Mouse (Mus musculus) 416B (cell line): ENCODE results near the gene Stip1.

Source experiments
- DNase-seq: peaks from one replicate; pipeline ENCODE4 v3.0.0; 2011; ENCODE audit warnings: low read depth

The Stip1 gene

DNA sequence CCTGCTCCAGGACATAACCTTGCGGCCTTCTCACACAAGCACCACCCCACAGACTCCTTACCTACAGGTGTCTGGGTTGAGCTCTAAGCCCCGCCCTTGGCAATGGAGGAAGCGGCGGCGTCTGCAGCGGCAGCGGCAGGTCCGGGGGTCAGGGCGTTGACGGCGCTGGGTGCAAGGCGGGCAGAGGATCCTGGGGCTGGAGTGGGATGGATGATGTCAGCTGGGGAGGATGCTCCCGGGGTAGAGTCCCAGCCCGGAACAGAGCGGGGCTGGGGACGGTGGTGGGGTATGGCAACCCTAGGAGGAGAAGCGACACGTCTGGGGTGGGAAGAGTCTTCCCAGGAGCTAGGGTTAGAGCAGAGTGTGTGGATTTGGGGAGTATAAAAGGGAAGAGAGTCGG lies 54.5 kb downstream of the Stip1 start:
- DNase-seq = no peak

GRCm38 (mm10) chr19:6983621-6984020 lies 56.1 kb downstream of the Stip1 start:
- no peak for DNase-seq

DNA sequence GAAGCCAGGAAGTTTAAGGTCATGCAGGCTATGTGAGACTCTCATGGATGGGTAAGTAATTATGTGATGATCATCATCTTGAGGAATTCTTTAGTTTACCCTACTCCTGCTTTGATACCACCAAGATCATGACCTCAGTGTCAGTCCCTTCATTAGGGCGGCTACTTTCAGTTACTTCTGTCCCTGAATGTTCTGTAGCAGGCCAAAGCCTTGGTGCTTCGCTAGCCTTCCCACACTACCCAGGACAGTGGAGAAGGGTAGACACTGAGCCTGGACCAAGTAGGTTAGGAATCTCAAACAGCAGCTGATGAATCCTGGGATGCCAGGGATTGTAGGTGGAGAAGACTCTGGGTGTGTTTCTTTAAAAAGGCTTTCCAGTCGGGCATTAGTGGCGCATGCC lies 58.3 kb downstream of the Stip1 start:
- no peak for DNase-seq

DNA sequence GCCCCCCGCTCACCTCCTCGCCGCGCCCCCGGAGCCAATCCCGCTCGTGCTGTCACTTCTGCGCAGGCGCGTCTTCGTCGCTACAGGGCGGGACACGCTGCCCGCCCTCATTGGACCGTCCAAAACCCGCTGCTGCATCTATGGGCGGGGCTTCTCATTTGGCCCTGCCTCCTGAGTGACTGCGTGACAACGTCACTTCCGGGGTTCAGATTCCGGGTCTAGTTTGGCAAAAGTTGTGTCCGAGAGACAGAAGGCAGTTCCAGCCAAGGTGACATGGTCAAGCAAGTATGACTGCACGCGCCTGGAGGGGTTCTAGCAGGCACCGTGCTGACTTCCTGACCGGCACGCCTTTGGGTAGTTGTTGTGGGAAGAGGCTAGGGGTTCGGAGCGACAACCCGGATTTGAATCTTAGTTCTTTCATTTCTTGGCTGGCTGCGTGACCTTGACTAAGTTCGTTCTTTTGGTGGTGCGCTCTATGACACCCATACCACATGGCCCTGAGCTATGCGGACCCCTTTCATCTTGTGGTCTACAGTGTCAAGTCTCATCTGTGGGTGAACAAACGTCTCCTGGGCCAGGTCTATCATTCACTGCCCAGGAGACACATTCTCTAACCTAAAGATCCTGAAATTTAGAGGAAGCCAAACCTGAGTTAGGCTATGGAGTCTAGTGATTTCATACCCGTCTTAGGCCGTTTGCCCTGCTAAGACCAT lies 59.2 kb downstream of the Stip1 start, which contains the start of gene Fkbp2:
Gene Fkbp2, minus strand, starts transcription at position 121 of the 713 bp plus-strand sequence.
- DNase-seq = peak; percentile 99

GRCm38 (mm10) chr19:6979486-6980380 lies 60.0 kb downstream of the Stip1 start:
- peak; percentile 100 for DNase-seq

DNA sequence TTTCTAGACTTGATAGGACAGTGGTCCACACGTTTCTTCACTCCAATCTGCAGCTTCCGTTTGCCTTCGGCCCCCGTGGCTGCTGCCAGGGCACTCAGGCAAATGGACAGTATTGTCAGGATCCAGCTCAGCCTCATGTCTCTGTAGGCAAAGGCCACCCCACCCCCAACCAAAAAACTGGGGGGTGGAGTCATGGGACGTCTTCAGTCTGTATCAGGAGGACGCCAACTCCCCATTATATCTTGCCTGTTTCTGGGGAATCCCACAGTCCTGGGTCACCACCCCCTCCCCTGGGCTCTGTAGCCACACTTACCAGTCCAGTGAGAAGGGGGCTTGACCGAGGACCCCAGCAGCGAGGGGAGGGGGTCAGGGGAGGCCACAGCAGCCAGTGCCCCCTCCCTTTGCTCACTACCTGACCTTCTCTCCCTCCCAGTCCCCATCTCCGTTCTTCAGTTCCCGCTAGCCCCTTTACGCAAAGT lies 60.7 kb downstream of the Stip1 start:
- DNase-seq = peak; percentile 55

GRCm38 (mm10) chr19:6978639-6978974 lies 61.2 kb downstream of the Stip1 start:
- DNase-seq = no peak

DNA sequence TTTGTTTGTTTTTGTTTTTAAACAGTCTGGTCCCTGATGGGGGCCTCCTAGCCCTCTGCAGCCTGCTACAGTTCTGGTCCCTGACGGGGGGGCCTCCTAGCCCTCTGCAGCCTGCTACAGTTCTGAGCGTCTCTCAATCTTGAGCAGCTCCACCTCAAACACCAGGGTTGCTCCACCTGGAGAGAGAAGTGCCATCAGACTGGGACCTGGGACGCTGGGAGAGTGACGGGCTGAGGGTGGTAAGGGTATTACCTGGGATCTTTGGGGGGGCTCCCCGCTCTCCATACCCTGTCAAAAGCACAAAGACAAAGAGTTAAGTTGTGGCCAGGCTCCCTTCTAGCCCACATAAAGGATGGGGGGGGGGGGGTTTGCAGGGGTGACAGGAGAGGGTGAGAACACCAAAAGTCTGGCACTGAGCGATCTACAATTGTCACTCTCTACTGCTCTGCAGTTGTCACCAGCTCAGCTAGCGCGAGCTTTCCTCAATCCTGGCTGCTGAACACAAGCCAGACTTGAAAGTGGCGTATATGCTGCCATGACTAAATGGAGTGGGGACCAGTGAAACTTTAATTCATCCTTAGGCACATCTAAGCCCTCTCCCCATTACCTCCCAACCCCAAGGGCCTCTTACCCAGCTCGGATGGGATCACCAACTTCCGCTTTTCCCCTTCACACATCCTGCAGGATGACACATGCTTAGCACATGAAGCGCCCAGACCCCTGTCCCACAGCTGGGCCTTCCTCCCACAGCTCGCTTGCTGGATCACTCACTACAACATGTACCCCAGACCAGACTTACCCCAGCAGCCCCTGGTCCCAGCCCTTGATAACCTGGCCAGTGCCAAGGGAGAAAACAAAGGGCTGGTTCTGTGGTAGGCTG lies 61.8 kb downstream of the Stip1 start:
- DNase-seq = no peak

GRCm38 (mm10) chr19:6975537-6976521 lies 63.9 kb downstream of the Stip1 start, which contains the start of gene Plcb3:
Gene Plcb3, minus strand, starts transcription at chr19:6976470.
- peak; percentile 85 for DNase-seq

DNA sequence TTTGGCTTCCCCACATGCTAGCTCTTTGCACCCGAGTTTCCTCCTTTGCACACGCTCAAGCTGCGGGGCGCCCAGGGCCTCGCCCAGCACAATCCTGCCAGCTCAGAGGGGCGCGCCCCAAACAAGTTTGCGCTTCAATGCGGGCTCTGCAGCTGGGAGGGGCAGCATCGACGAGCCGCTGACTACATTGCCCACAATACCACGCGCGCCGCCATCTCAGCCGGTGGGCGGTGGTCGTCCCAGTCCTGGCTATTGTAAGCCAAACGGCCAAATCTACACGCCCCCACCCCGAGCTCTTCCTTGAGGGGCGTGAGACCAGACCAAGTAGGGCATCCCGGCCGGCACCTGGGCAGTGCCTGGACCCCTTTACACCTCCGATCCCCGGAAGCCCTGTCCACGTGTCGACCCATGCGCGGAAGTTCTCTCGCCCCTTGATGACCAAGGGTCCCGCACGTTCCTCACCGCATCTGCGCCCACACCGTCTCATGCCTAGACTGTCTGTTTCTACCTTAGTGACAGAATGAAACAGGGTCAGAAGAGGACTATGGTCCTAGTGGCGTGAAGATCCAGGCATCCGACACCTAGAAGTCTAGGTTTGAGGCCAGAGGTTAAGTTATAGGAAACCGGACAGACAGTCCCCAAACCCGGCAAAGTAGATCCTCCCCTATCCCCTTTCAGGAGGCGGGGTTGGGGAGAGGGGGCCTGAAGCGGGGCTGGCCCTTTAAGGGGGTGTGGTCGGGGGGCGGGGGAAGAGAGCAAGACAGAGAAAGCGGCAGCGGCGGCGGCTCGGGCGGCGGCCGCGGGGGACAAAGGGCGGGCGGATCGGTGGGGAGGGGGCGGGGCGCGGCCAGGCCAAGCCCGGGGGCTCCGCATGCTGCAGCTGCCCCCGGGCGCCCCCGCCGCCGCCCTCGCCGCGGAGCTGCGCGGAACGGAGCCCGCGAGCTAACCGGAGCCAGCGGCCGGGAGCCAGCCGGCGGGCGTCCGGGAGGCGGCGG lies 65.3 kb downstream of the Stip1 start, which contains the start of gene Ppp1r14b:
Gene Ppp1r14b, plus strand, starts transcription at position 758 of the 995 bp plus-strand sequence.
- peak; percentile 95 for DNase-seq

- DNase-seq = peak; percentile 74
Observed at GRCm38 (mm10) chr19:6973581-6974190, 66.1 kb downstream of the Stip1 start.

DNA sequence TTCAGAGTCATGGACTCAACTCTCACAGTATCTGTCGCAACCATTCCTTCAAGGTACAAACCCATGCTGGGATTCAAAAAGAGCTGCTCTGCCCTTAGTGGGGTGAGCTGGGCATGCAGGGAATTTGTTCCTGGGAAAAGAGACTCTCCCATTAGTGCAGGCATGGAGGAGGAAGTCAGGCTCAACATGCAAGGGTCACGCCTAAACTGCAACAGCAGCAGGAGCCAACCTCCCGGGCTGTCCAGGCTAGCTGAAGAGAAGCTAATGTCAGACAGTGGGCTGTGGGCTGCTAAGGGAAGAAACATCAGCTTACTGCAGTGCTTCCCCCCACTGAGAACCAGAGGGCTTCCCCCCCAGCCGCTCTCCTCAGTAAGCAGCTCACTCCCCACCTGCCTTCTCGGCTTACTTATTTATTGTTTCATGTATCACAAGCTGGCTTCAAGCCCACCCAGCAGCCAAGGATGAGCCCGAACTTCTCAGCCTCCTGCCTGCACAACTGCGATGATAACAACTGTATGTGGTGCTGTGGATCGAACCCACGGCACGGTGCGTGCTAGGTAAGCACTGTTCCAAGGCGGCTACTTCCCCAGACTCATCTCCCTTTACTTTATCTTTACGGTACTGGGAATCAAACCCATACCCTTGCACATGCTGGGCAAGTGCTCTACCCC lies 67.4 kb downstream of the Stip1 start:
- DNase-seq = no peak

DNA sequence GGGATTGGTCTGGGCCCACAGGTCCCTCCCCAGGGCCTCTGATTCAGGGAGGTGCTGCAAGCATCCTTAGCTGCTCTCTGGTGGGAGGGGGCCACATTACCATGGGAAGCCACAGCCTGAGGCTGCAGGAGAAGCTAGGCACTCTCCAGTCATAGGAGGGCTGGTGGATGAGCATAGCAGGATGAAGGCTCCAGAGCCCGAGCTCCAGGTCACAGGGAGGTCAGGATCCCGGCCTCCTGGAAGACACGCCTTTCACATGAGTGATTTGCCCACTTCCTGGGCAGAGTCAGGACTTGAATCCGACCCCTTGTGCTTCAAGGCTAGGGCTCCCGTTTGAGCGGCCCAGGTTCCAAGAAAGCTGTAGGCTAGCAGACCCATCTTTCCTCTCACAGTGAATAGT lies 68.1 kb downstream of the Stip1 start:
- DNase-seq = peak; percentile 35
